7 mouse cellular contexts compared by ENCODE assay signal in the genomic region with DNA sequence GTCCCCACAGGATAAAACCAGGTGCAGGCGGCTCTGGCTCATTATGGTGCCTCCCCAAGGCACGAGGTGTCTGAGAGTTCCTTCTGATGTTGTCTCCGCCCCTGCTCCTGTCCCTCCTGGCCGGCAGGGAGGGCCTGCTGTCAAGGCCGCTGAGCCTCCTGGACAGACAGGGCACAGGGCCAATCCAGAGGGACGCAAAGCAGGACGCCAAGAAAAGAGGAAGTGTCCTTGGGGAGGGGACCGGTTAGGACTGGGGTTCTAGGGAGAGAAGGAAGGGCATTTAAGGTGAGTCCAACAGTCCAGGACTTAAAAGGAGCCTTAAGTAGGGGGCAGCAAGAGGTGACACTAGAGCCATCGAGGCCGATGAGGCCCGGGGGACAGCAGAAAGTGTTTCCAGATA. TPM values are rescaled to one million over a fixed set of nuclear protein-coding genes. Genes with fewer than 3 reads are reported as not detected.
DNase-seq lines count a peak whose midpoint lies in the region; ATAC-seq and TF ChIP-seq lines count a peak whose summit lies in the region.

No protein-coding gene starts in this region.

- DNase-seq in urinary bladder, postnatal 25 days (ENCODE audit: low spot score), result peak; percentile 58
- DNase-seq in urinary bladder, adult 2 months (ENCODE audit: low spot score), result no peak
- DNase-seq in heart, postnatal 36 days, result peak; percentile 77
- peak; percentile 89 for DNase-seq in large intestine, adult 2 months (ENCODE audit: low read depth, low spot score)
- peak; percentile 86 for DNase-seq in testis, postnatal 14 days (ENCODE audit: low spot score)

- peak overlapping the region; percentile 58; the same call in 1 of the 2 replicates for H3K4me3 ChIP-seq in cortical plate, adult 2 months (ENCODE audit: insufficient read depth, low read length)

- H3K4me1 ChIP-seq in cortical plate, adult 2 months (ENCODE audit: control insufficient read depth, insufficient read depth, low read length), result no peaks in the 10 kb centered on the region; the same call in 1 of the 2 replicates

- intact Hi-C loops in heart, postnatal 36 days (cut with DNase I), result loop anchor here (2.0 to 10.0 kb wide), 3 partner anchors 29 to 253 kb away; partner anchors contain the start of gene Ppp6r3

- no peak for TF ChIP-seq CTCF in cortical plate, adult 2 months (IDR thresholded peaks at IDR 0.05; ENCODE audit: extremely low read depth, insufficient read depth, low read length)

- H3K27ac ChIP-seq in cortical plate, adult 2 months (ENCODE audit: insufficient read depth, low read length), result no peak overlapping the region

- no peak for TF ChIP-seq POLR2A in cortical plate, adult 2 months (IDR thresholded peaks at IDR 0.05; ENCODE audit: extremely low read depth, insufficient read depth, low read length)

- 1% methylated on average over 11 of the region's 11 CpGs for WGBS in large intestine, adult 2 months

- ATAC-seq in megakaryocyte progenitor cell, adult 5-6 weeks (replicated peaks; ENCODE audit: poor library complexity), result peak; percentile 36

RNA-seq across cellular contexts. Expression of gene Cpt1a, which starts 0.5 kb away (rescaled TPM):
- polyA plus RNA-seq in urinary bladder, adult 2 months (2012; rRNA removed), result 61.6 and 67.1 TPM in 2 replicates
- polyA plus RNA-seq in cortical plate, adult 2 months (2012; rRNA removed), result 22.5 and 23.4 TPM in 2 replicates
- total RNA-seq in heart, postnatal 36 days (2021), result 10 to 100 TPM; 69.2 to 94.6 TPM
- polyA plus RNA-seq in large intestine, adult 2 months (2012; rRNA removed), result 50.5 and 114 TPM in 2 replicates
- 39.8 and 45.7 TPM in 2 replicates for total RNA-seq in megakaryocyte progenitor cell, adult 5-6 weeks (2015)
- total RNA-seq in megakaryocyte progenitor cell, adult 5-6 weeks (2017), result 30.7 and 34.1 TPM in 2 replicates

RNA-seq across cellular contexts. Expression of gene Ighmbp2, which starts 38.8 kb away (rescaled TPM):
- polyA plus RNA-seq in urinary bladder, adult 2 months (2012; rRNA removed), result 5.8 and 7.0 TPM in 2 replicates
- 7.5 and 7.7 TPM in 2 replicates for polyA plus RNA-seq in cortical plate, adult 2 months (2012; rRNA removed)
- 1 to 10 TPM; 3.4 to 3.5 TPM for total RNA-seq in heart, postnatal 36 days (2021)
- polyA plus RNA-seq in large intestine, adult 2 months (2012; rRNA removed), result 4.4 and 6.0 TPM in 2 replicates
- total RNA-seq in megakaryocyte progenitor cell, adult 5-6 weeks (2015), result 2.6 and 3.0 TPM in 2 replicates
- 7.2 and 8.1 TPM in 2 replicates for total RNA-seq in megakaryocyte progenitor cell, adult 5-6 weeks (2017)

RNA-seq across cellular contexts. Expression of gene Mrpl21, which starts 38.9 kb away (rescaled TPM):
- 43.3 and 55.7 TPM in 2 replicates for polyA plus RNA-seq in urinary bladder, adult 2 months (2012; rRNA removed)
- polyA plus RNA-seq in cortical plate, adult 2 months (2012; rRNA removed), result 51.4 and 53.6 TPM in 2 replicates
- total RNA-seq in heart, postnatal 36 days (2021), result 10 to 100 TPM; 94.4 to 98.8 TPM
- 63.9 and 68.0 TPM in 2 replicates for polyA plus RNA-seq in large intestine, adult 2 months (2012; rRNA removed)
- 106 and 119 TPM in 2 replicates for total RNA-seq in megakaryocyte progenitor cell, adult 5-6 weeks (2015)
- total RNA-seq in megakaryocyte progenitor cell, adult 5-6 weeks (2017), result 88.8 and 102 TPM in 2 replicates
